Mouse (Mus musculus): ENCODE results near the gene Pcdh7.

- TF ChIP-seq POLR2A (IDR thresholded peaks at IDR 0.05; ENCODE audit: low read depth, low read length) (no peak), CTCF (IDR thresholded peaks at IDR 0.05; ENCODE audit: extremely low read depth, insufficient read length, insufficient replicate concordance, low read depth, low read length) (no peak)
Measured at GRCm38 (mm10) chr5:57837150-57837549, 119.4 kb downstream of the Pcdh7 start.

All from small intestine, adult 2 months (tissue).